Comparison of ENCODE assay signal across 20 mouse cellular contexts in genomic region chr5:82683437-82683836, GRCm38 (mm10).
DNase-seq lines count a peak whose midpoint lies in the region; ATAC-seq and TF ChIP-seq lines count a peak whose summit lies in the region.
"Had no signal": no experiment of that assay in that cellular context is flagged by ENCODE, and none has a peak within 500 bp of the region (broad histone marks: within the 10 kb centered on the region; RNA-seq: fewer than 3 reads in every experiment).

No protein-coding gene starts in this region.

- H3K9ac ChIP-seq in embryonic facial prominence, embryonic 12.5 days = no peak overlapping the region
- H3K9ac ChIP-seq in forebrain, embryonic 12.5 days = no peak overlapping the region
- H3K9ac ChIP-seq in forebrain, postnatal 0 days = no peak overlapping the region
- no peak overlapping the region for H3K9ac ChIP-seq in midbrain, embryonic 12.5 days (replicated peaks)
- no peak overlapping the region for H3K9ac ChIP-seq in midbrain, embryonic 13.5 days (replicated peaks)

- no peak for TF ChIP-seq CTCF in forebrain, postnatal 0 days (IDR thresholded peaks at IDR 0.05; ENCODE audit: low read depth)

- H3K9me3 ChIP-seq in embryonic facial prominence, embryonic 12.5 days = no peaks in the 10 kb centered on the region
- H3K9me3 ChIP-seq in embryonic facial prominence, embryonic 10.5 days = no peaks in the 10 kb centered on the region
- no peaks in the 10 kb centered on the region for H3K9me3 ChIP-seq in forebrain, embryonic 12.5 days
- no peaks in the 10 kb centered on the region for H3K9me3 ChIP-seq in forebrain, postnatal 0 days (ENCODE audit: low read length)
- no peaks in the 10 kb centered on the region for H3K9me3 ChIP-seq in midbrain, embryonic 12.5 days
- no peaks in the 10 kb centered on the region for H3K9me3 ChIP-seq in midbrain, embryonic 13.5 days
- H3K9me3 ChIP-seq: G1E had no signal

- peak; percentile 60; the same call in 1 of the 2 replicates for ATAC-seq in embryonic facial prominence, embryonic 12.5 days (ENCODE audit: insufficient number of reproducible peaks, insufficient read depth, low FRiP score, low TSS enrichment)
- 0 out of 2 replicates have a peak, but pooled peaks have one; percentile 27 for ATAC-seq in forebrain, embryonic 12.5 days (ENCODE audit: low FRiP score)
- no peak for ATAC-seq in forebrain, postnatal 0 days
- ATAC-seq in midbrain, embryonic 12.5 days (ENCODE audit: low FRiP score, low read depth) = peak; percentile 60; the same call in 1 of the 2 replicates
- ATAC-seq in midbrain, embryonic 13.5 days = no peak
- ATAC-seq: activated CD4-positive, CD25-positive, alpha-beta regulatory T cell, adult 4 months; CD4-positive, CD25-positive, alpha-beta regulatory T cell, adult 4 months; Patski had no signal

- WGBS in embryonic facial prominence, embryonic 12.5 days = 90% methylated on average over 1 of the region's 1 CpGs
- 94% methylated on average over 1 of the region's 1 CpGs for WGBS in embryonic facial prominence, embryonic 10.5 days
- WGBS in forebrain, embryonic 12.5 days = 94% methylated on average over 1 of the region's 1 CpGs
- WGBS in forebrain, postnatal 0 days = 92% methylated on average over 1 of the region's 1 CpGs
- 100% methylated on average over 1 of the region's 1 CpGs for WGBS in midbrain, embryonic 12.5 days
- WGBS in midbrain, embryonic 13.5 days = 100% methylated on average over 1 of the region's 1 CpGs

- DNase-seq in embryonic facial prominence, embryonic 10.5 days (ENCODE audit: low spot score) = no peak
- no peak for DNase-seq in forebrain, postnatal 0 days
- DNase-seq: adrenal gland, adult 2 months; adrenal gland, adult 8-10 months; adrenal gland, postnatal 14 days; adrenal gland, postnatal 25 days; adrenal gland, postnatal 36 days; B cell, adult 2 months; cerebellum, adult 11 months; cerebellum, adult 11-12 months; cerebellum, adult 18-20 months had no signal

- H3K4me2 ChIP-seq in embryonic facial prominence, embryonic 12.5 days (replicated peaks) = no peak overlapping the region
- H3K4me2 ChIP-seq in forebrain, embryonic 12.5 days = no peak overlapping the region
- no peak overlapping the region for H3K4me2 ChIP-seq in forebrain, postnatal 0 days (ENCODE audit: low read depth)
- no peak overlapping the region for H3K4me2 ChIP-seq in midbrain, embryonic 12.5 days (replicated peaks)
- H3K4me2 ChIP-seq in midbrain, embryonic 13.5 days (replicated peaks) = no peak overlapping the region

- H3K4me1 ChIP-seq in embryonic facial prominence, embryonic 12.5 days = no peaks in the 10 kb centered on the region
- H3K4me1 ChIP-seq in embryonic facial prominence, embryonic 10.5 days = no peaks in the 10 kb centered on the region
- H3K4me1 ChIP-seq in forebrain, embryonic 12.5 days = no peaks in the 10 kb centered on the region
- H3K4me1 ChIP-seq in forebrain, postnatal 0 days (ENCODE audit: insufficient read depth) = no peaks in the 10 kb centered on the region
- H3K4me1 ChIP-seq in midbrain, embryonic 12.5 days = no peaks in the 10 kb centered on the region
- no peaks in the 10 kb centered on the region for H3K4me1 ChIP-seq in midbrain, embryonic 13.5 days (replicated peaks)

- no peak overlapping the region for H3K4me3 ChIP-seq in embryonic facial prominence, embryonic 12.5 days
- H3K4me3 ChIP-seq in embryonic facial prominence, embryonic 10.5 days = no peak overlapping the region
- no peak overlapping the region for H3K4me3 ChIP-seq in forebrain, embryonic 12.5 days (replicated peaks)
- H3K4me3 ChIP-seq in forebrain, postnatal 0 days (ENCODE audit: low read depth, low read length) = no peak overlapping the region
- H3K4me3 ChIP-seq in midbrain, embryonic 12.5 days = no peak overlapping the region
- no peak overlapping the region for H3K4me3 ChIP-seq in midbrain, embryonic 13.5 days (replicated peaks)

- H3K36me3 ChIP-seq in embryonic facial prominence, embryonic 12.5 days = no peaks in the 10 kb centered on the region
- no peaks in the 10 kb centered on the region for H3K36me3 ChIP-seq in embryonic facial prominence, embryonic 10.5 days (replicated peaks)
- H3K36me3 ChIP-seq in forebrain, embryonic 12.5 days (replicated peaks) = no peaks in the 10 kb centered on the region
- H3K36me3 ChIP-seq in forebrain, postnatal 0 days (ENCODE audit: insufficient read depth) = no peaks in the 10 kb centered on the region
- no peaks in the 10 kb centered on the region for H3K36me3 ChIP-seq in midbrain, embryonic 12.5 days
- no peaks in the 10 kb centered on the region for H3K36me3 ChIP-seq in midbrain, embryonic 13.5 days
- H3K36me3 ChIP-seq: G1E had no signal

- H3K27me3 ChIP-seq in embryonic facial prominence, embryonic 12.5 days = no peaks in the 10 kb centered on the region
- no peaks in the 10 kb centered on the region for H3K27me3 ChIP-seq in embryonic facial prominence, embryonic 10.5 days (replicated peaks; ENCODE audit: low read depth, poor library complexity, severe bottlenecking)
- H3K27me3 ChIP-seq in forebrain, embryonic 12.5 days = no peaks in the 10 kb centered on the region
- H3K27me3 ChIP-seq in forebrain, postnatal 0 days (ENCODE audit: insufficient read depth, low read length) = no peaks in the 10 kb centered on the region
- no peaks in the 10 kb centered on the region for H3K27me3 ChIP-seq in midbrain, embryonic 12.5 days
- H3K27me3 ChIP-seq in midbrain, embryonic 13.5 days = no peaks in the 10 kb centered on the region
- H3K27me3 ChIP-seq: CH12.LX, Patski had no signal

- no peak overlapping the region for H3K27ac ChIP-seq in embryonic facial prominence, embryonic 12.5 days
- H3K27ac ChIP-seq in embryonic facial prominence, embryonic 10.5 days (replicated peaks) = no peak overlapping the region
- no peak overlapping the region for H3K27ac ChIP-seq in forebrain, embryonic 12.5 days
- no peak overlapping the region for H3K27ac ChIP-seq in forebrain, postnatal 0 days (ENCODE audit: low read depth, low read length)
- no peak overlapping the region for H3K27ac ChIP-seq in midbrain, embryonic 12.5 days (replicated peaks)
- no peak overlapping the region for H3K27ac ChIP-seq in midbrain, embryonic 13.5 days

Comparison
In these comparisons a context has a peak if more than half of its experiments do, and no peak if none do; other contexts are left out.
1. ATAC-seq: peak in embryonic facial prominence, embryonic 12.5 days (single experiment), forebrain, embryonic 12.5 days (single experiment) and midbrain, embryonic 12.5 days (single experiment); none in forebrain, postnatal 0 days (single experiment) and midbrain, embryonic 13.5 days (single experiment).